Mouse (Mus musculus): ENCODE measurements at regions not wholly inside any gene's neighbourhood (a gene's known extent, or its start where the extent isn't known, plus 50 kb on each side); places are given as distances from the start of the nearest gene placed in this dataset.

- Histone ChIP-seq H3K27ac (ENCODE audit: low read depth, low read length) (no peak overlapping the region), H3K4me1 (ENCODE audit: control insufficient read depth, insufficient read depth, low read length) (peaks cover 6% of the 10 kb centered on the region; the same call in 1 of the 2 replicates), H3K9ac (ENCODE audit: low read depth, low read length) (no peak overlapping the region), H3K9me3 (ENCODE audit: control insufficient read depth, low read length) (no peaks in the 10 kb centered on the region), H3K4me2 (replicated peaks; ENCODE audit: low read depth, low read length) (no peak overlapping the region), H3K36me3 (ENCODE audit: control insufficient read depth, insufficient read depth, low read length) (no peaks in the 10 kb centered on the region), H3K27me3 (ENCODE audit: control insufficient read depth, insufficient read depth, low read length) (no peaks in the 10 kb centered on the region), H3K4me3 (ENCODE audit: low read length) (no peak overlapping the region)
- ATAC-seq (ENCODE audit: low FRiP score, low TSS enrichment), result no peak
- 68% methylated on average over 2 of the region's 2 CpGs for WGBS
Measured at GRCm38 (mm10) chr2:128477242-128477641, 113.8 kb upstream of the Spdye4c start.

GRCm38 (mm10) chr2:128491217-128491877, 99.7 kb upstream of the Spdye4c start:
- H3K4me3 ChIP-seq (ENCODE audit: low read length), result no peak overlapping the region
- H3K27ac ChIP-seq (ENCODE audit: low read depth, low read length), result no peak overlapping the region
- ATAC-seq (ENCODE audit: low FRiP score, low TSS enrichment), result peak; percentile 85
- H3K9me3 ChIP-seq (ENCODE audit: control insufficient read depth, low read length), result no peaks in the 10 kb centered on the region
- H3K4me1 ChIP-seq (ENCODE audit: control insufficient read depth, insufficient read depth, low read length), result 0 out of 2 replicates have a peak, but pooled peaks cover 9% of the 10 kb centered on the region
- H3K9ac ChIP-seq (ENCODE audit: low read depth, low read length), result no peak overlapping the region
- H3K4me2 ChIP-seq (replicated peaks; ENCODE audit: low read depth, low read length), result no peak overlapping the region
- H3K27me3 ChIP-seq (ENCODE audit: control insufficient read depth, insufficient read depth, low read length), result no peaks in the 10 kb centered on the region
- WGBS, result 32% methylated on average over 7 of the region's 7 CpGs
- no peaks in the 10 kb centered on the region for H3K36me3 ChIP-seq (ENCODE audit: control insufficient read depth, insufficient read depth, low read length)

- no peak overlapping the region for H3K27ac ChIP-seq (ENCODE audit: low read depth, low read length)
- no peaks in the 10 kb centered on the region for H3K9me3 ChIP-seq (ENCODE audit: control insufficient read depth, low read length)
- WGBS, result 84% methylated on average over 5 of the region's 5 CpGs
- H3K4me1 ChIP-seq (ENCODE audit: control insufficient read depth, insufficient read depth, low read length), result 0 out of 2 replicates have a peak, but pooled peaks cover 9% of the 10 kb centered on the region
- no peaks in the 10 kb centered on the region for H3K36me3 ChIP-seq (ENCODE audit: control insufficient read depth, insufficient read depth, low read length)
- H3K4me3 ChIP-seq (ENCODE audit: low read length), result no peak overlapping the region
- H3K9ac ChIP-seq (ENCODE audit: low read depth, low read length), result no peak overlapping the region
- no peak overlapping the region for H3K4me2 ChIP-seq (replicated peaks; ENCODE audit: low read depth, low read length)
- no peak for ATAC-seq (ENCODE audit: low FRiP score, low TSS enrichment)
- H3K27me3 ChIP-seq (ENCODE audit: control insufficient read depth, insufficient read depth, low read length), result no peaks in the 10 kb centered on the region
Measured at GRCm38 (mm10) chr2:128493871-128494270, 97.1 kb upstream of the Spdye4c start.

GRCm38 (mm10) chr2:128497891-128498290, 93.1 kb upstream of the Spdye4c start:
- H3K4me3 ChIP-seq (ENCODE audit: low read length), result no peak overlapping the region
- WGBS, result 35% methylated on average over 3 of the region's 3 CpGs
- no peak overlapping the region for H3K27ac ChIP-seq (ENCODE audit: low read depth, low read length)
- no peaks in the 10 kb centered on the region for H3K36me3 ChIP-seq (ENCODE audit: control insufficient read depth, insufficient read depth, low read length)
- no peak overlapping the region for H3K4me2 ChIP-seq (replicated peaks; ENCODE audit: low read depth, low read length)
- no peak overlapping the region for H3K9ac ChIP-seq (ENCODE audit: low read depth, low read length)
- H3K9me3 ChIP-seq (ENCODE audit: control insufficient read depth, low read length), result no peaks in the 10 kb centered on the region
- H3K4me1 ChIP-seq (ENCODE audit: control insufficient read depth, insufficient read depth, low read length), result no peaks in the 10 kb centered on the region
- ATAC-seq (ENCODE audit: low FRiP score, low TSS enrichment), result 0 out of 2 replicates have a peak, but pooled peaks have one; percentile 35
- no peaks in the 10 kb centered on the region for H3K27me3 ChIP-seq (ENCODE audit: control insufficient read depth, insufficient read depth, low read length)

DNA sequence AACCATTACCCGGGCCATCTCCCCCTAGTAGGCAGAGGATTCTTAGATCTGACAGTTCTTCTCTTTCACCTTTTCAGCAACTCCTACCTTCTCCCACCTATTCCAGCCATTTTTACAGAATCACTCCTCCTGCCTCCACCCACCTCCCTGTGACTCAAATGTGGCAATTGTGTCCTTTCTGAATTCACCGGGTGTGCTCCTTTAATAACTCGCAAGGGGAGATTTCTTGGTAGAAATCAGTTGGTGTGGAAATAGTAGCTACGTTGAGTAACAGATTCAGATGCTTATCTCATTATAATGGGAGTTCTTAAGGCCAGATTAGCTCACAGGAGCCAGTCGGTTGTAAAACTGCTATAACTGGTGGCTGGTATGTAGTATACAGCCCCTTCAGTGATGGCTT, 92.4 kb upstream of the Spdye4c start:
- Histone ChIP-seq H3K27ac (ENCODE audit: low read depth, low read length) (no peak overlapping the region), H3K9me3 (ENCODE audit: control insufficient read depth, low read length) (no peaks in the 10 kb centered on the region), H3K27me3 (ENCODE audit: control insufficient read depth, insufficient read depth, low read length) (no peaks in the 10 kb centered on the region), H3K4me2 (replicated peaks; ENCODE audit: low read depth, low read length) (no peak overlapping the region), H3K9ac (ENCODE audit: low read depth, low read length) (no peak overlapping the region), H3K4me3 (ENCODE audit: low read length) (no peak overlapping the region), H3K36me3 (ENCODE audit: control insufficient read depth, insufficient read depth, low read length) (no peaks in the 10 kb centered on the region), H3K4me1 (ENCODE audit: control insufficient read depth, insufficient read depth, low read length) (no peaks in the 10 kb centered on the region)
- WGBS, result 52% methylated on average over 5 of the region's 5 CpGs
- no peak for ATAC-seq (ENCODE audit: low FRiP score, low TSS enrichment)

DNA sequence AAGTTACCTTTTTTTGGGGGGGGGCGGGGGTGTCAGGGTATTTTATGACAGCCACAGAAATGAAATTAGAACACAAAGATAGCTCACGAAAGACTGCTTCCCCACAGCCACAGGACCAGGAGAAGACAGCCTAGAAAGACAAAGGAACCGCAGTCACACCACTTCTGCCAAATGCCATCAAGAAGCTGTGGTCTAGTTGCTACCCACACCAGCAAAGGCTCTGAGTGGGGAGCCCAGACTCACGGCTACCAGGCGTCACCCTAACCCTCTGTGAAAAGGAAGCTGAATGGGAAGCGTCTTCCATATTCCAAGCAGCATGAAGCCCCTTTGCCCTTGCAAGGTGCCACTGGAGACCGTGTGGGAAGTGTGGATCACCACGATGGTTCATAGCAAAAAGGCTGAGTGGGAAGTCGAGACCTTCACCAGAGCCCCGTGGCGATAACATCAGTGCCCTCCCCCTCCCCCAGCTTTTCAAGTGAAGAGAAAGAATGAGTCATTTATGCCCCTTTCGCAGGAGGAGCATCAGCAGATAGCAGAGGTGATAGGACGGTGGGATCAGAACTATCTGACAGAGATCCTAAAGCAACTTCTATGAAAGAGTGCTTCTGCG, 91.3 kb upstream of the Spdye4c start:
- Histone ChIP-seq H3K27me3 (ENCODE audit: control insufficient read depth, insufficient read depth, low read length) (no peaks in the 10 kb centered on the region), H3K4me2 (replicated peaks; ENCODE audit: low read depth, low read length) (no peak overlapping the region), H3K9ac (ENCODE audit: low read depth, low read length) (no peak overlapping the region), H3K27ac (ENCODE audit: low read depth, low read length) (no peak overlapping the region), H3K36me3 (ENCODE audit: control insufficient read depth, insufficient read depth, low read length) (no peaks in the 10 kb centered on the region), H3K9me3 (ENCODE audit: control insufficient read depth, low read length) (no peaks in the 10 kb centered on the region), H3K4me1 (ENCODE audit: control insufficient read depth, insufficient read depth, low read length) (no peaks in the 10 kb centered on the region), H3K4me3 (ENCODE audit: low read length) (no peak overlapping the region)
- ATAC-seq (ENCODE audit: low FRiP score, low TSS enrichment), result no peak
- WGBS, result 87% methylated on average over 14 of the region's 14 CpGs

GRCm38 (mm10) chr2:128502676-128503075, 88.3 kb upstream of the Spdye4c start:
- ATAC-seq (ENCODE audit: low FRiP score, low TSS enrichment), result no peak
- Histone ChIP-seq H3K9me3 (ENCODE audit: control insufficient read depth, low read length) (peaks cover 4% of the 10 kb centered on the region; the same call in 1 of the 2 replicates), H3K27me3 (ENCODE audit: control insufficient read depth, insufficient read depth, low read length) (no peaks in the 10 kb centered on the region), H3K9ac (ENCODE audit: low read depth, low read length) (no peak overlapping the region), H3K4me1 (ENCODE audit: control insufficient read depth, insufficient read depth, low read length) (no peaks in the 10 kb centered on the region), H3K4me3 (ENCODE audit: low read length) (no peak overlapping the region), H3K27ac (ENCODE audit: low read depth, low read length) (no peak overlapping the region), H3K36me3 (ENCODE audit: control insufficient read depth, insufficient read depth, low read length) (no peaks in the 10 kb centered on the region), H3K4me2 (replicated peaks; ENCODE audit: low read depth, low read length) (no peak overlapping the region)
- WGBS, result 81% methylated on average over 4 of the region's 4 CpGs

- H3K27me3 ChIP-seq (ENCODE audit: control insufficient read depth, insufficient read depth, low read length), result no peaks in the 10 kb centered on the region
- 73% methylated on average over 2 of the region's 2 CpGs for WGBS
- no peaks in the 10 kb centered on the region for H3K36me3 ChIP-seq (ENCODE audit: control insufficient read depth, insufficient read depth, low read length)
- H3K9me3 ChIP-seq (ENCODE audit: control insufficient read depth, low read length), result peaks cover 4% of the 10 kb centered on the region; the same call in 1 of the 2 replicates
- H3K9ac ChIP-seq (ENCODE audit: low read depth, low read length), result no peak overlapping the region
- H3K4me2 ChIP-seq (replicated peaks; ENCODE audit: low read depth, low read length), result no peak overlapping the region
- no peak for ATAC-seq (ENCODE audit: low FRiP score, low TSS enrichment)
- H3K4me3 ChIP-seq (ENCODE audit: low read length), result no peak overlapping the region
- H3K4me1 ChIP-seq (ENCODE audit: control insufficient read depth, insufficient read depth, low read length), result no peaks in the 10 kb centered on the region
- H3K27ac ChIP-seq (ENCODE audit: low read depth, low read length), result no peak overlapping the region
Measured at GRCm38 (mm10) chr2:128503136-128503935, 87.7 kb upstream of the Spdye4c start.

Measured in kidney, embryonic 14.5 days (tissue).